Mouse (Mus musculus) C2C12 (cell line): ENCODE data around the gene Cdkl4.
"Not testable (repeated sequence)": the region's sequence is repeated elsewhere in the genome, so short reads cannot be mapped to it uniquely, and the experiment has no call there.

Experiments
- MAX ChIP-seq: IDR thresholded peaks from one replicate; pipeline ENCODE4 v1.6.1; 2011; ENCODE audit warnings: mild to moderate bottlenecking, control low read depth
- MYOD1 ChIP-seq: IDR thresholded peaks from one replicate; pipeline ENCODE4 v1.6.1; 2011; ENCODE audit warnings: low read depth; ENCODE audit not compliant: control insufficient read depth, insufficient read length
- USF1 ChIP-seq: IDR thresholded peaks from one replicate; pipeline ENCODE4 v1.6.1; 2011; ENCODE audit warnings: low read depth, mild to moderate bottlenecking, control low read depth, moderate library complexity

- TF ChIP-seq MYOD1, USF1, MAX: not testable (repeated sequence)
Measured at GRCm38 (mm10) chr17:80569718-80570117, 7.9 kb downstream of the Cdkl4 start.
